Mouse (Mus musculus) adrenal gland, postnatal 4 days (tissue): ENCODE measurements around the gene Gpld1. TPM values are rescaled to one million over a fixed set of nuclear protein-coding genes. Genes with fewer than 3 reads are reported as not detected.

Experiments
- DNase-seq, 2 experiments: peaks; one replicate each; pipeline ENCODE4 v3.0.0; 2021 to 2022; ENCODE audit warnings: low spot score in 2 of 2, mixed read lengths in 2 of 2
- total RNA-seq, 2 experiments: library from RNA; stranded (reverse); gene quantifications; 2 replicates each; pipeline ENCODE4 v1.2.3; 2021

Gene Gpld1
- total RNA-seq, 2 experiments from 2014 or later, result 2.9 to 13.4 TPM

DNA sequence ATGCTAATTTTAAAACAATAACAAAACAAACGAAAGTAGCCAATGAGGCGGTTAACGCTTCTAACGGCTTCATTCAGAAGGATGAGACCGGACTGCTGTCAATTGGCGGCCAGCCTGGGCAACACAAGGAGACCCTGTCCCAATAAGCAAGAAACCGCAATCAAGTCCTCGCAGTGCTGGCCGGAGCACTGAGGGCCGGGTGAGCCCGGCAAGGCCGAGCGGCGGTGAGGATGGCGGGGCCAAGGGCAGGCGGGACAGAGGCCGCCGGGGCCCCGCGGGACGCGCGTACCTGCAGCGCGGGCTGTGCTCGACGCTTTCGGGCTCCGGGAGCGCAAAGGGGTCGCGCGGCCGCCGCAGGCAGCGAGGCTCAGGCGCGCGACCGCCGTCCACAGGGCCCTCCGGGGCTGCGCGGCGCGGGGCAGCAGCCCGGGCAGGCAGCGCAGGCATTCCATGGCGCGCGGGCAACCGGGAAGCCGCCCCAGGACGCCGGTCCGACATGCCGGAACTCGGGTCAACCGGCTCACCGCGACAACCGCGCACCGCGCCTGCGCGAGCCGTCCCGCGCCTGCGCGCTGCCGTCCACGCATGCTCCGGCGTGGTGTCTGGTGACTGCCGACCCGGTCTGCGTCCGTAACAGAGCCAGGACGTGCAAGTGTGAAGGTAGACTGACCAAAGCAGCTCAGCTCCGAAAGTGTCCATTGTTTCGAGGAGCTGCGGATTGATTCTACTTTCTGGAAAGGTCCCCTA lies 77.0 kb downstream of the Gpld1 start, which contains the start of gene Mrs2:
Gene Mrs2 (minus strand): TSS at position 587 of the 747 bp plus-strand sequence.
- DNase-seq, result peak; percentile 76 to 78

DNA sequence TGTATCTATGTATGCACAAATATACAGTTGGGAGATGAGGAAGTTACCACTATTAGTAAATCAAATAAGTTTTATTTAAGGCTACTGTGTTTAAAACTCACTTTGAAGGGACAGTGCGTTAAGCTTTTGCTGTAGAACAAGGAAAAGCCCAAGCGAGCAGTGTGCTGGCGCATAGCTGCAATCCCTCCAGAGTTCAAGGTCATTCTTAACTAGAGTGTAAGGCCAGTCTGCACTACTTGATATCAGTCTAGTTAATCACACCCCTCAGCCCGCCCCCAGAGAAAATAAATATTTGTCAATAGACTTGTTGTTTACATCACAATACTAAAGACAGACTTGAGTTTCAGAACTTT lies 77.6 kb downstream of the Gpld1 start:
- DNase-seq, result no peak

DNA sequence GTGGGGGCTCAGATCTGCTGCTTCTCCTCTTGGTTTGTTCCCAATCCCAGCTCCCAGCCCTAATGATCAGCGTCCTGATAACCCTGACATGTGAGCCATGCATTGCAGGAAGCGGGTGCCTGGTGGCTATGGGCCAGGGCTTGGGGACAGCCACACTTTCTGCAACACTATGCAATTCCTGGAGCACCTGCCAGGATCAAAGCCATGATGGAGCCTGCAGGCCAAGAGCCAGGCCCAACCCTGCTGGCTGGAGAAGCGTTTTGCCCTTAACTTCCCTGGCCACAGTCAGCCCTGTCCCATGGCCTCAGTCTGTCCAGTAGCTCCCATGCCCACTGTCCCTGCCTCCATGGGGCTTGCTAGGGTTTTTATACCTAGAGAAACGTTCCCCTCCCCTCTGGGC lies 79.4 kb downstream of the Gpld1 start:
- no peak for DNase-seq

GRCm38 (mm10) chr13:25023129-25023528 lies 80.2 kb downstream of the Gpld1 start:
- no peak for DNase-seq

DNA sequence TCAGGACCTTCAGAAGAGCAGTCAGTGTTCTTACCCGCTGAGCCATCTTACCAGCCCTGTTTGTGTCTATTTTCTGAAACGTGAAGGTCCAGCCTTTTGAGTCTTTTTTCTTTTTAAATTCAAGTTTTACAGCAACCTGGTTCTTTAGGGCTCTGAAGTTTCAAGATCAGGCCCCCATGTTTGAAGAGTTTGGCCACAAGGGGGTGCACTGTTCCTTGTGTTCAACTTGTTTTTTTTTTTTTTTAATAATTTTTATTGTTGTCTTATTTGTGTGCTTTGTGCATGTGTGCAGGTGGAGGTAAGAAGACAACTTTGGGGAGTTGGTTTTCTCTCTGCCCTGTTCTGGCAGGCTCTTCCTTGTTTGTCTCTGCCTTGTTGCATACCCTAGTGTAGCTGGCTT lies 81.7 kb downstream of the Gpld1 start:
- DNase-seq, result no peak

DNA sequence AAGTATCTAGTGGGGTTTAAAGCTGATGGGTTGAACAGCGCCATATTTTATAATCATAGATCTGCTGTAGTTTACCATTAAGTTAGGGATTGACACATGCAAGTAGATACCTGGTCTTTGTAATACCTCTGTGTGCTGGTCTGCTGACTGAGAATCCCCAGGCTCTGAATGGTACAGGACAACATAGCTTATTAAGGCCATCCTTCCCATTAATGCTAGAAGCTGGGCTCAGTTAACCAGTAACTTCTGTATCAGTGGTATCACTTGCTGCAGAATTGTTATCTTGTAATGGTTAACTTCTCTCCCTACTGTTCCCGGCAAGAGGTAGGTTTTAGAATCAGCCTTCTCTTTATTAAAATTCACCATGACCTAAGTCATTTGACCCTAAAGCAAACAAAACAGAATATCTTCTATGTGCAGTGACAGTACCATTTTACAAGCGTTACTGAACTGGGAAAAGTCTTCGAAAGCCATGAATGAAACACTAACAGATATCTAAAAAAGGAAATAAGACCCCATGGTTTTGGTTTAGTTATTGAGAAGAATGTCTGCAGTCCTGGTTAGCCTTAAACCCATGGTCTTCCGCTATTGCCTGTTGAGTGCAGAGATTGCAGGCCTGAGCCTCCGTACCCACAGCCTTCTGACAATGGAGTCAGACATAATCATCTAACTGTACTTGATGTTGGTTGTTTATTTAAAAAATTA lies 83.6 kb downstream of the Gpld1 start:
- DNase-seq, result no peak

- DNase-seq, result no peak
Observed at GRCm38 (mm10) chr13:25027114-25027425, 84.1 kb downstream of the Gpld1 start.

- DNase-seq, result no peak
Observed at GRCm38 (mm10) chr13:25039488-25039887, 96.5 kb downstream of the Gpld1 start.

Other genes starting within 250 kb of the Gpld1 start
- not detected for gene Armh2, start 201.9 kb upstream of the Gpld1 start, total RNA-seq
- gene Gmnn, start 181.2 kb upstream of the Gpld1 start, total RNA-seq, result 10 to 100 TPM; 29.1 to 31.7 TPM
- 100 to 1,000 TPM; 169 to 181 TPM for gene BC005537, start 141.5 kb upstream of the Gpld1 start, total RNA-seq
- gene Acot13, start 111.6 kb upstream of the Gpld1 start, total RNA-seq, result 10 to 100 TPM; 49.6 to 58.0 TPM
- 10 to 100 TPM; 39.4 to 40.7 TPM for gene Tdp2, start 111.5 kb upstream of the Gpld1 start, total RNA-seq
- gene D130043K22Rik, start 98.0 kb upstream of the Gpld1 start, total RNA-seq, result 1 to 10 TPM; 1.0 to 1.6 TPM
- 10 to 100 TPM; 20.3 to 22.0 TPM for gene Aldh5a1, start 5.5 kb upstream of the Gpld1 start, total RNA-seq
- 10 to 100 TPM; 57.5 to 74.4 TPM for gene Mrs2, start 77.2 kb downstream of the Gpld1 start, total RNA-seq
- 10 to 100 TPM in 1 of 2 experiments, under 1 TPM in 1; 0.79 to 20.8 TPM for gene Dcdc2a, start 112.9 kb downstream of the Gpld1 start, total RNA-seq